Mouse (Mus musculus) heart, postnatal 10 days (tissue): ENCODE measurements around the gene Pllp. TPM values are rescaled to one million over a fixed set of nuclear protein-coding genes. Genes with fewer than 3 reads are reported as not detected.

Experiments
- DNase-seq, 2 experiments: peaks; one replicate each; pipeline ENCODE4 v3.0.0; 2021
- intact Hi-C: fragments of 180-260 bp; cut with DNase I; formaldehyde crosslinking; loops from one replicate; pipeline ENCODE4 v1.15.1; 2025
- total RNA-seq, 2 experiments: library from RNA; stranded (reverse); gene quantifications; 2 replicates each; pipeline ENCODE4 v1.2.3; 2021

Gene Pllp
- total RNA-seq, 2 experiments from 2014 or later: 0.72 to 1.1 TPM

DNA sequence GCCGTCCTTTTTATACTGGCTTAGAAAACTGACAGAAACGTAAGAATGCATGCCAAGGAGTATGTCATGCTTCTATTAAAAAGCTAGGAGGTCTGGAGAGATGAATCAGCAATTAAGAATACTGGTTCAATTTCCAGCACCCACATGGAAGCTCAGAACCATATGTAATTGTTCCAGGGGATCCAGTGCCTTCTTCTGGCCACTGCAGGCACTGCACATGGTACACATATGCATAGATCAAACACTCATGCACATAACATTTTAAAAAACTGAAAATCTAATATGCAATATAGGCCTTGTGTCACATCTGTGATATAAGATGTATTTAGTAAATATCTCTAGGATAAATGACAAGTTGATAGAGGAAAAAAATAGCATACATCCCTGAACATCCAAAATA lies 38.0 kb downstream of the Pllp start:
- DNase-seq: no peak
- intact Hi-C loops: no loop called here

DNA sequence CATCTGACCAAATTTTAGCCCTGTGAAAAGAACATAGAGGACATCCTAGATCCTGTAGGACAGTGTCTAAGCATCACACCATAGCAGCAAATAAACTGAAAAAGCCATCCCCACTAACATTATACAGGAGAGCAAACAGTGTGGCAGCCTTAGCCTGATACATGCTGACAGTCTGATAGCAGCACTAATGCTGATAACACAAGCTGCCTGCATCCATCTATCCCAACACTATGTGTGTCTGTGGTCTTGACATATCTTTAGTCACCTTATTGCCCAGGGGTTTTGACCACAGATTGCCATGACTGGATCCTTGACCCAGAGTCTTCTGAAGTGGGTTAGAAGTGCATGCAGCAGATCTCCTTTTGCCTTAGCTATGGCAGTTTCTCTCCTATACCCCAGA lies 41.1 kb downstream of the Pllp start:
- intact Hi-C loops: no loop called here
- no peak for DNase-seq

DNA sequence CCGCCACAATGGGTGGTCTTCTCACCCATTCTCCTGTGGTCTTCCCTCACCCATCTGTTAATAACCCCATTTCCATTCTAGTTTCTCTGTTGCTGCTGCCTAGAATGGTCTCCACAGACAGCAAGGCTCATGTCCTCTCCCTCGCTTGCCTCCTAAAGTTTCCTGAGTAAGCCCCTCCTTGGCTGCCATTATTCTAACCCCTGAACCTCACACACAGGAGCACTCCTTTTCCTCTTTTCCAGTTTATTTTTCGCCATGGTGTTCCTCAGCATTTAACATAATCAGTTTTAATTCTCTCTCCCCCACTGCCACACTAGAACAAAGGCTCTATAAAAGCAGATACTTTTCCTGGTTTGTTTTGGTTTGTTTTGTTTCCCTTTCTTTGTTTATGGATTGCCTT lies 43.1 kb downstream of the Pllp start:
- intact Hi-C loops: no loop called here
- no peak for DNase-seq

DNA sequence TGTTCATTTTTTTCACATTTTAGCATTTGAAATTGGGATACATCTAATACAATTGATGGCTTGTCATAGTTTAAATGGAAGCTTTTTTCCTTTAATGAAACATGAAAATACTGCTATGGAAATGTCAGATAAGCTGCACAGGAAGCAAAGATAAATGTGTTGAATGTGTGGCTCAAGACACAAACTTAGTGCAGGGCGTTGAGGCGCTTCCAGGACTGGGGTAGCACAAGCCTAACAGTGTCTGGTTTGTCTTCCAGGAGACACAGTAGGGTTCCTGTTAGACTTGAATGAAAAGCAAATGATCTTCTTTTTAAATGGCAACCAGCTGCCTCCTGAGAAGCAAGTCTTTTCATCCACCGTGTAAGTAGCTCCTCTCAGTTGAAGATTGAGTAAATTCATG lies 46.6 kb downstream of the Pllp start:
- intact Hi-C loops: no loop called here
- DNase-seq: no peak

DNA sequence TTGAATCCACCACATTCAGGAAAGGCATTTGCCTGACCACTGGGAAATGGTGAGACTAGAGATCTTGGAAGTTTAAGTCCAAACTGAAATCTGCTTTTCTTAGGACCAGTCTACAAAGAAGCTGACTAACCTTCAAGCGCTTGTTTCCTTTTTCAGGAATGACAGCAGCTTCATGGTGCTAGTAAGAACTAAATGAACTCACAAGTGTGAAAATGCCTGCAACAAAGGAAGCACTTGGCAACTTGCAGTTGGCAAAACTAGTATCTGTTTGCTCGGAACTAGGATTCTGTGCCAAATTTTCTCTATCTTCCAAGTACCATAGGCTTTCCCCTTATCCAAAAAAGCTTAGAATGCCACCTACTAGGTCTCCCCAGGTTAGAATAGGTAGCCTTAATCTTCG lies 49.9 kb downstream of the Pllp start:
- intact Hi-C loops: no loop called here

DNA sequence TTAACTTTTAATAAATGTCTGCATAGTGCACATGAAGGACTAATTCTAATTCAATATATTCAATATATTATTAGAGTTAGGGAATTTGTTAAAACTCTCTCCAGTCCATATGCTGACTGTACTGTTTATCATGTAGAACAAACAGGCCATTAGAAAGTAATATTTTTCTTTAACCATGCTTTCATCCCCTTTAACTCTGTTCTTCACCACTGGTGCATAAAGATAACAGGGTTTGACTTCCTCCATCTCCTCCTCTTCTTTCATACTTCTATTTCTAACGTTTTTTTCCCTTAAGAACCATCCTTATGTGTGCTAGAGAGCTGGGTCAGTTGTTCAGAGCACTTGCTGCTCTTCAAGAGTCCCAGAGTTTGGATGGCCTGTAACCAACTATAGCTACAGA lies 50.9 kb downstream of the Pllp start:
- no peak for DNase-seq
- intact Hi-C loops: no loop called here

More for the DNA sequence above, 49.9 kb downstream of the Pllp start:
- DNase-seq: no peak

DNA sequence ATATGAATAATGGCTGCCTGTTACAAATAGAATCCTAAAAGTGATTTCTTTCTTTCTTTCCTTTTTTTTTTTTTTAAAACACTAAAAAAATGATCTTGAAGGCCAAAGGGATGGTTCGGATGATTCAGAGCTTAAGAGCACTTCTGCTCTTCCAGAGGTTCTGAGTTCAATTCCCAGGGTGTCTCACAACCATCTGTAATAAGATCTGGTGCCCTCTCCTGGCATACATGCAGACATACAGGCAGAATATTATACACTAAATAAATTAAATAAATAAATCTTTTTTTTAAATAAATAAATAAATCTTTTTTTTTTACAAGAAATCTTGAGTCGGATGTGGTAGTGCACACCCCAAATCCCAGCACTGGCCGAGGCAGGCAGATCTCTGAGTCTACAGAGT lies 54.1 kb downstream of the Pllp start:
- DNase-seq: no peak
- intact Hi-C loops: no loop called here

DNA sequence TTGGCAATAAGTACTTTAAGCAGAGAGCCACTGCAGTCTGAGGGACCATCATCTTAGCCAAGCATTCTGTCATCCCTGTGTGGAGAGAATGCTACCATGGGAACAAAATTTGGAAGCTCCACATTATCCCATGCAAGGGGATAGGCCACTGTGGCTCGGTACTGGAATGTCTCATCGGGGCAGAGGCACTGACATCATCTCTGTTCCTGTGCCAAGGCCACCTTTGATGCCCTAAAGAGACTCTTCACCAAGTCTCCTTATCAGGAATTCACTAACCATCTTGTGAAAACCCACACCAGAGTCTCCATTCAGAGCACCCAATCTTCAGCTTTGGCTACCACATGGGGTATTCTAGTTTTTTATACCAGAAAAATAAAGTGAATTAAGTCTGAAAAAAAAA lies 54.9 kb downstream of the Pllp start:
- no peak for DNase-seq
- intact Hi-C loops: no loop called here

DNA sequence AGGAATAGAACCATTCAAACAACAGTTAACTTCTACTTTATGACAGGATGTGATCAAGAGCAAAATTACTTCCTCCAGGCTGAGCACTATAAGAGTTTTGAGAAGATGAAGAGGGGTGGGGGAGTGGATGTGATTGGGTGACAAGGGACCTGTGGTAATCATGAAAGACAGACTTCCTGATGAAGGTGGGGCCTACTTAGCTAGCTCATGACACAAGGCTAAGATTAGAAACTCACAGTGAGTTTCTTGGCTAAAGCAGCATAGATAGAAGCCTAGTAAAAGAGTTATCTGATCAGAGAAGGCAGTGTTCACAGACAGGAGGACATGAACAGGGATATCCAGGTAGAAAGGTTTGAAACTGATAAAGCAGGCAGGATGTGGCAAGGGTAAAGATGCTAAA lies 61.9 kb downstream of the Pllp start:
- intact Hi-C loops: no loop called here
- DNase-seq: no peak

DNA sequence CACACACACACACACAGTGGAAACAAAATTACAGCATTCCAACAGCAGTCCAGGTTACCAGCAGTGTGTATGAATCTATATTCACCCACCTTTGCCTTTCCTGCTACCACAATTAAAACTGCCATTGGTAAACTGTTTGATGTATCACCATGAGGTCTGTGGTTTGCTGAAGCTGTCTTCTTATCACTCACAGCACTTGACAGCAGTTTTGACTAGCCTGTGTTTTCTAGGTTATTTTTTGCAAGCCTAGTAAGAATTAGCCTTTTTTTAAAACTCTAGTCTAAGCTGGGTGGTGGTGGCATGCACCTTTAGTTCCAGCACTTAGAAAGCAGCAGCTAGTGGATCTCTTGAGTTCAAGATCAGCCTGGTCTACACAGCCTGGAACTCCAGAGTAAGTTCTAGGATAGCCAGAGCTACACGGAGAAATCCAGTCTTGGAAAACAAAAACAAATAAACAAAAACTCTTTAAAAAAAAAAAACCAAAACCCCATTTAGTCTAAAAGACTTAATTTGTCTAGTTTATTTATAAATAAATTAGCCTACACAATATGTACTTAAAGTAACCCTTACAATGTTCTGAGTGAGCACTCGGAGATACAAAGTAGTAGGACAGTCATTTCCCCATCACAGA lies 62.4 kb downstream of the Pllp start:
- DNase-seq: no peak
- intact Hi-C loops: no loop called here

Other genes starting within 250 kb of the Pllp start
- gene Cpne2, start 163.3 kb downstream of the Pllp start, total RNA-seq: 1 to 10 TPM; 6.3 to 7.0 TPM
- gene Rspry1, start 94.3 kb downstream of the Pllp start, total RNA-seq: 10 to 100 TPM; 14.5 to 16.1 TPM
- 10 to 100 TPM; 20.9 to 27.0 TPM for gene Fam192a, start 94.3 kb downstream of the Pllp start, total RNA-seq
- 100 to 1,000 TPM; 107 to 110 TPM for gene Arl2bp, start 29.7 kb downstream of the Pllp start, total RNA-seq
- not detected for gene Ccl22, start 49.3 kb upstream of the Pllp start, total RNA-seq
- gene Cx3cl1, start 75.7 kb upstream of the Pllp start, total RNA-seq: 1 to 10 TPM; 3.4 to 3.9 TPM
- not detected for gene Ccl17, start 114.2 kb upstream of the Pllp start, total RNA-seq
- gene Coq9, start 142.0 kb upstream of the Pllp start, total RNA-seq: 100 to 1,000 TPM; 332 to 338 TPM
- 10 to 100 TPM; 74.8 to 87.7 TPM for gene Ciapin1, start 142.1 kb upstream of the Pllp start, total RNA-seq
- 10 to 100 TPM; 61.5 to 63.6 TPM for gene Polr2c, start 161.2 kb upstream of the Pllp start, total RNA-seq
- gene Dok4, start 180.1 kb upstream of the Pllp start, total RNA-seq: 10 to 100 TPM; 34.2 to 44.2 TPM
- 10 to 100 TPM; 15.3 to 16.0 TPM for gene Ccdc102a, start 221.8 kb upstream of the Pllp start, total RNA-seq
- under 1 TPM; 0.31 to 0.42 TPM for gene Adgrg5, start 227.4 kb upstream of the Pllp start, total RNA-seq